Mouse (Mus musculus): ENCODE data around the gene Rhbdf1.

GRCm38 (mm10) chr11:32190119-32190518, 32.0 kb downstream of the Rhbdf1 start:
- no peak for TF ChIP-seq POLR2A (IDR thresholded peaks at IDR 0.05; ENCODE audit: borderline replicate concordance, extremely low read depth, insufficient read depth, insufficient read length, poor library complexity, severe bottlenecking)
- TF ChIP-seq CTCF (IDR thresholded peaks at IDR 0.05; ENCODE audit: borderline replicate concordance, extremely low read depth, insufficient read depth, insufficient read length), result no peak

Data from brain, embryonic 14.5 days (tissue).